Mouse (Mus musculus) liver, embryonic 14.5 days (tissue): Measurements from ENCODE around the gene Larp7.

Source experiments
- CTCF ChIP-seq: IDR thresholded peaks from 2 replicates; pipeline ENCODE4 v1.5.1; 2016; ENCODE audit warnings: antibody characterized with exemption, low read depth, control low read depth
- EP300 ChIP-seq: IDR thresholded peaks from 2 replicates; pipeline ENCODE4 v1.6.1; 2016; ENCODE audit warnings: antibody characterized with exemption, low read depth

- TF ChIP-seq CTCF (no peak), EP300 (no peak)
These were observed 65.8 kb downstream of the Larp7 start for GRCm38 (mm10) chr3:127487302-127487701.
